8 mouse cellular contexts compared by ENCODE assay signal in the genomic region with DNA sequence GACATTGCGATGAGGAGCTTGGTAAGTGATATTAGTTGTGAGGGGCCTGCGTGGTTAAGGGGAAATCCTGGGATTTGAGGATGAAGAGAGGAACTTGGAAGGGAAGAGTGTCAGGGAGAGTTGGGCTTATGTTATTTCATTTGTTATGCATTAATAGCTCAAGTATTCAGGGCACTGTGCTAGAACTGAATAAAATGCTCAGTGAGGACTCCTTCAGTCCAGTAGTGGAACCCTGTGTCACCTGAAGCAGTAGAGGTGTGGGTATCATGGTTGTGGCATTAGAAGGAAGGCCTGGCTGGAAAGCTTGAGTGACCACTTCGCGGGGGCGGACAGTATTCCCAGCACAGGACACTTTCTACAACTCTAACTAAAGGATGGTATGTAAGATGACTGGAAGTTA. TPM values are rescaled to one million over a fixed set of nuclear protein-coding genes. Genes with fewer than 3 reads are reported as not detected.
A peak's percentile ranks its signal among the peaks of the same experiment; 100 is the strongest.
DNase-seq lines count a peak whose midpoint lies in the region; ATAC-seq lines count a peak whose summit lies in the region.

No protein-coding gene starts in this region.

- no peaks in the 10 kb centered on the region for H3K27me3 ChIP-seq in heart, embryonic 12.5 days (replicated peaks)
- H3K27me3 ChIP-seq in hindbrain, embryonic 13.5 days, result no peaks in the 10 kb centered on the region
- H3K27me3 ChIP-seq in liver, embryonic 15.5 days, result no peaks in the 10 kb centered on the region

- H3K4me2 ChIP-seq in heart, embryonic 12.5 days, result peak overlapping the region; percentile 90
- peak overlapping the region; percentile 96 for H3K4me2 ChIP-seq in hindbrain, embryonic 13.5 days
- peak overlapping the region; percentile 84 for H3K4me2 ChIP-seq in liver, embryonic 15.5 days

- peak overlapping the region; percentile 96 for H3K9ac ChIP-seq in heart, embryonic 12.5 days
- H3K9ac ChIP-seq in hindbrain, embryonic 13.5 days, result peak overlapping the region; percentile 99
- H3K9ac ChIP-seq in liver, embryonic 15.5 days, result peak overlapping the region; percentile 99

- H3K27ac ChIP-seq in heart, embryonic 12.5 days (ENCODE audit: poor library complexity, severe bottlenecking), result no peak overlapping the region; the same call in 1 of the 2 replicates
- peak overlapping the region; percentile 99 for H3K27ac ChIP-seq in hindbrain, embryonic 13.5 days
- H3K27ac ChIP-seq in liver, embryonic 15.5 days (replicated peaks), result peak overlapping the region; percentile 91; the same call in 1 of the 2 replicates

- peak overlapping the region; percentile 90 for H3K4me3 ChIP-seq in heart, embryonic 12.5 days
- peak overlapping the region; percentile 100 for H3K4me3 ChIP-seq in hindbrain, embryonic 13.5 days
- H3K4me3 ChIP-seq in liver, embryonic 15.5 days (replicated peaks), result peak overlapping the region; percentile 99

- 26% methylated on average over 5 of the region's 5 CpGs for WGBS in heart, embryonic 12.5 days
- WGBS in hindbrain, embryonic 13.5 days, result 31% methylated on average over 5 of the region's 5 CpGs
- WGBS in liver, embryonic 15.5 days (ENCODE audit: insufficient replicate concordance), result 31% methylated on average over 5 of the region's 5 CpGs

- H3K4me1 ChIP-seq in heart, embryonic 12.5 days (replicated peaks), result peaks cover 12% of the 10 kb centered on the region
- peaks cover 28% of the 10 kb centered on the region for H3K4me1 ChIP-seq in hindbrain, embryonic 13.5 days (replicated peaks)
- peaks cover 34% of the 10 kb centered on the region for H3K4me1 ChIP-seq in liver, embryonic 15.5 days (replicated peaks)

- no peak for ATAC-seq in heart, embryonic 12.5 days (ENCODE audit: insufficient number of reproducible peaks, low FRiP score)
- ATAC-seq in hindbrain, embryonic 13.5 days (ENCODE audit: low FRiP score), result no peak
- no peak for ATAC-seq in liver, embryonic 15.5 days (ENCODE audit: insufficient read depth)

- peaks cover 11% of the 10 kb centered on the region for H3K36me3 ChIP-seq in heart, embryonic 12.5 days
- no peaks in the 10 kb centered on the region for H3K36me3 ChIP-seq in hindbrain, embryonic 13.5 days
- H3K36me3 ChIP-seq in liver, embryonic 15.5 days (replicated peaks), result peaks cover 15% of the 10 kb centered on the region

- no peaks in the 10 kb centered on the region for H3K9me3 ChIP-seq in heart, embryonic 12.5 days (replicated peaks)
- no peaks in the 10 kb centered on the region for H3K9me3 ChIP-seq in hindbrain, embryonic 13.5 days
- no peaks in the 10 kb centered on the region for H3K9me3 ChIP-seq in liver, embryonic 15.5 days (replicated peaks)

- no peak for DNase-seq in heart, adult 8-10 months (ENCODE audit: low spot score)
- peak; percentile 21 for DNase-seq in Muller cell, postnatal 12 days (ENCODE audit: inconsistent ontology term)
- no peak for DNase-seq in ovary, adult 18-20 months (ENCODE audit: low spot score)
- DNase-seq in yolk sac, embryonic 10.5 days (ENCODE audit: low spot score), result no peak
- no peak for DNase-seq in adrenal gland, postnatal 4 days (ENCODE audit: low spot score in 2 of 2)

RNA-seq across cellular contexts. Expression of a gene that starts 1.8 kb away (rescaled TPM):
- 17.4 and 19.8 TPM in 2 replicates for polyA plus RNA-seq in heart, embryonic 12.5 days (2016; fragmentation: Nextera tagmentation; extraction: Ambion mirVana)
- 10 to 100 TPM; 14.7 to 15.9 (median 14.9) TPM for total RNA-seq in heart, adult 8-10 months (2022)
- 35.9 and 39.5 TPM in 2 replicates for polyA plus RNA-seq in hindbrain, embryonic 13.5 days (2015; fragmentation: Nextera tagmentation; extraction: Ambion mirVana)
- polyA plus RNA-seq in liver, embryonic 15.5 days (2015; fragmentation: Nextera tagmentation; extraction: Ambion mirVana), result 5.2 and 5.8 TPM in 2 replicates
- total RNA-seq in adrenal gland, postnatal 4 days (2021), result 10 to 100 TPM; 44.2 to 50.2 TPM
